Mouse (Mus musculus): Measurements from ENCODE around the gene Ndfip2.

Gene Ndfip2

GRCm38 (mm10) chr14:105287557-105287956 is 29.2 kb downstream of the Ndfip2 start:
- no peak for DNase-seq (ENCODE audit: low spot score)

GRCm38 (mm10) chr14:105287972-105288371 is 29.6 kb downstream of the Ndfip2 start:
- DNase-seq (ENCODE audit: low spot score) = no peak

GRCm38 (mm10) chr14:105288529-105288928 is 30.2 kb downstream of the Ndfip2 start:
- DNase-seq (ENCODE audit: low spot score) = no peak

- no peak for DNase-seq (ENCODE audit: low spot score)
Observed at GRCm38 (mm10) chr14:105292139-105292538, 33.8 kb downstream of the Ndfip2 start.

- no peak for DNase-seq (ENCODE audit: low spot score)
Observed at GRCm38 (mm10) chr14:105293777-105294176, 35.4 kb downstream of the Ndfip2 start.

- peak; percentile 83 for DNase-seq (ENCODE audit: low spot score)
Observed at GRCm38 (mm10) chr14:105295820-105296582, 37.6 kb downstream of the Ndfip2 start.

- no peak for DNase-seq (ENCODE audit: low spot score)
Observed at GRCm38 (mm10) chr14:105299744-105300255, 41.4 kb downstream of the Ndfip2 start.

GRCm38 (mm10) chr14:105300551-105300950 is 42.2 kb downstream of the Ndfip2 start:
- no peak for DNase-seq (ENCODE audit: low spot score)

- no peak for DNase-seq (ENCODE audit: low spot score)
Observed at GRCm38 (mm10) chr14:105302708-105303107, 44.3 kb downstream of the Ndfip2 start.

GRCm38 (mm10) chr14:105307716-105308115 is 49.3 kb downstream of the Ndfip2 start:
- no peak for DNase-seq (ENCODE audit: low spot score)

GRCm38 (mm10) chr14:105312366-105312765 is 54.0 kb downstream of the Ndfip2 start:
- DNase-seq (ENCODE audit: low spot score) = no peak

- no peak for DNase-seq (ENCODE audit: low spot score)
Observed at GRCm38 (mm10) chr14:105312944-105313343, 54.6 kb downstream of the Ndfip2 start.

GRCm38 (mm10) chr14:105313877-105314276 is 55.5 kb downstream of the Ndfip2 start:
- DNase-seq (ENCODE audit: low spot score) = peak; percentile 65

GRCm38 (mm10) chr14:105321712-105322111 is 63.3 kb downstream of the Ndfip2 start:
- DNase-seq (ENCODE audit: low spot score) = no peak

GRCm38 (mm10) chr14:105322829-105323228 is 64.5 kb downstream of the Ndfip2 start:
- no peak for DNase-seq (ENCODE audit: low spot score)

GRCm38 (mm10) chr14:105323448-105323847 is 65.1 kb downstream of the Ndfip2 start:
- DNase-seq (ENCODE audit: low spot score) = no peak

- peak; percentile 41 for DNase-seq (ENCODE audit: low spot score)
Observed at GRCm38 (mm10) chr14:105328397-105329302, 70.3 kb downstream of the Ndfip2 start.

- peak; percentile 35 for DNase-seq (ENCODE audit: low spot score)
Observed at GRCm38 (mm10) chr14:105333475-105334094, 75.2 kb downstream of the Ndfip2 start.

GRCm38 (mm10) chr14:105341765-105342164 is 83.4 kb downstream of the Ndfip2 start:
- no peak for DNase-seq (ENCODE audit: low spot score)

GRCm38 (mm10) chr14:105354121-105354520 is 95.7 kb downstream of the Ndfip2 start:
- peak; percentile 71 for DNase-seq (ENCODE audit: low spot score)

Measured in embryo, embryonic 10.5 days (tissue).